In the genomic region with DNA sequence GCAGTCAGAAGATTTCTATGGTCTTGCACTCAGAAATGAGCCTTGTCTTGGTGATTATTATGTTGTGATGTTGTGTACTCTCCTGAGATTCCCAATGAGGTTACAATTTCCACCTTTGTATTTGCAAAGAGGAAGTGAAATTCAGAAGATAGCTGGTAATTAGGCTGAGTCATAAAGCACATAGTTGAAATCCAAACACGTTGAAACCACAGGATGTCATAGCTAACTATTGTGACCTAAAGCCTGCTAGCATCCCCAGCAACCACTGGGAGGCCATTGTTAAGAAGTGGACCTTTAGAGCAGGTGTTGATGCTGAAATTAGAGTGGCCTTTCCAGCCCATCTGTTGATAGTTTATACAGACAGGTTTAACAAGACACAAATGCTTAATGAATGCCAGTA, we compare ENCODE assay signal across 19 mouse cellular contexts.
"Had no signal": no experiment of that assay in that cellular context is flagged by ENCODE, and none has a peak within 500 bp of the region (broad histone marks: within the 10 kb centered on the region; RNA-seq: fewer than 3 reads in every experiment).

No protein-coding gene starts in this region.

- H3K4me3 ChIP-seq: lung, embryonic 15.5 days; midbrain, embryonic 10.5 days; midbrain, embryonic 12.5 days; myocyte; neural tube, embryonic 13.5 days; neural tube, embryonic 15.5 days; stomach, embryonic 15.5 days had no signal

- H3K27ac ChIP-seq: lung, embryonic 15.5 days; midbrain, embryonic 10.5 days; midbrain, embryonic 12.5 days; neural tube, embryonic 13.5 days; neural tube, embryonic 15.5 days; stomach, embryonic 15.5 days; stomach, postnatal 0 days had no signal

- H3K36me3 ChIP-seq: lung, embryonic 15.5 days; midbrain, embryonic 10.5 days; midbrain, embryonic 12.5 days; neural tube, embryonic 13.5 days; neural tube, embryonic 15.5 days; stomach, embryonic 15.5 days had no signal

- DNase-seq: lung, adult 18-20 months; lung, postnatal 14 days; lung, postnatal 4 days; midbrain, embryonic 14.5 days; right cerebral cortex, adult 18-20 months; right cerebral cortex, postnatal 25 days; thymus, adult 2 months; thymus, postnatal 25 days; thymus, postnatal 4 days had no signal

- H3K4me1 ChIP-seq: lung, embryonic 15.5 days; stomach, embryonic 15.5 days had no signal

- H3K9ac ChIP-seq: lung, embryonic 15.5 days; midbrain, embryonic 12.5 days; neural tube, embryonic 13.5 days; neural tube, embryonic 15.5 days; stomach, embryonic 15.5 days had no signal

- H3K27me3 ChIP-seq: lung, embryonic 15.5 days; neural tube, embryonic 13.5 days; neural tube, embryonic 15.5 days; stomach, embryonic 15.5 days had no signal

- ATAC-seq: lung, postnatal 0 days; midbrain, embryonic 16.5 days had no signal
